ENCODE assay signal across 9 mouse cellular contexts in genomic region chr10:80611024-80611423, GRCm38 (mm10). TPM values are rescaled to one million over a fixed set of nuclear protein-coding genes. Genes with fewer than 3 reads are reported as not detected.
A peak's percentile ranks its signal among the peaks of the same experiment; 100 is the strongest.
DNase-seq lines count a peak whose midpoint lies in the region; ATAC-seq lines count a peak whose summit lies in the region.
"Had no signal": no experiment of that assay in that cellular context is flagged by ENCODE, and none has a peak within 500 bp of the region (broad histone marks: within the 10 kb centered on the region; RNA-seq: fewer than 3 reads in every experiment).

No protein-coding gene starts in this region.

- H3K9ac ChIP-seq in kidney, embryonic 15.5 days: no peak overlapping the region

- H3K4me1 ChIP-seq in kidney, embryonic 15.5 days: no peaks in the 10 kb centered on the region
- H3K4me1 ChIP-seq in megakaryocyte, embryonic 14.5 days: peaks cover 84% of the 10 kb centered on the region
- H3K4me1 ChIP-seq: embryonic facial prominence, embryonic 13.5 days had no signal

- H3K4me3 ChIP-seq in kidney, embryonic 15.5 days (replicated peaks): no peak overlapping the region
- H3K4me3 ChIP-seq in megakaryocyte, embryonic 14.5 days (replicated peaks): peak overlapping the region; percentile 77
- H3K4me3 ChIP-seq: embryonic facial prominence, embryonic 13.5 days had no signal

- WGBS in kidney, embryonic 15.5 days: 67% methylated on average over 4 of the region's 4 CpGs

- no peaks in the 10 kb centered on the region for H3K27me3 ChIP-seq in kidney, embryonic 15.5 days
- H3K27me3 ChIP-seq in megakaryocyte, embryonic 14.5 days (replicated peaks): no peaks in the 10 kb centered on the region
- H3K27me3 ChIP-seq: embryonic facial prominence, embryonic 13.5 days had no signal

- no peak for ATAC-seq in kidney, embryonic 15.5 days (replicated peaks; ENCODE audit: low FRiP score)

- H3K9me3 ChIP-seq in kidney, embryonic 15.5 days (replicated peaks): no peaks in the 10 kb centered on the region
- no peaks in the 10 kb centered on the region for H3K9me3 ChIP-seq in megakaryocyte, embryonic 14.5 days
- H3K9me3 ChIP-seq: embryonic facial prominence, embryonic 13.5 days had no signal

- H3K4me2 ChIP-seq in kidney, embryonic 15.5 days: no peak overlapping the region
- H3K4me2 ChIP-seq: embryonic facial prominence, embryonic 13.5 days had no signal

- H3K36me3 ChIP-seq in kidney, embryonic 15.5 days: peaks cover 83% of the 10 kb centered on the region
- H3K36me3 ChIP-seq in megakaryocyte, embryonic 14.5 days (replicated peaks; ENCODE audit: low read length): peaks cover 76% of the 10 kb centered on the region

- peak; percentile 70 for DNase-seq in kidney, adult 9 months
- peak; percentile 52 for DNase-seq in MN1 (ENCODE audit: low spot score)
- DNase-seq in cerebellum, postnatal 25 days: peak; percentile 60 to 69
- DNase-seq in kidney, postnatal 14 days: peak; percentile 70
- peak; percentile 79 to 88 for DNase-seq in thymus, postnatal 10 days (ENCODE audit: low spot score in 2 of 2)
- DNase-seq in c-Kit-positive CD71-positive TER-119-positive erythroid progenitor cells, embryonic 14.5 days (ENCODE audit: low spot score): no peak

- H3K27ac ChIP-seq in kidney, embryonic 15.5 days: no peak overlapping the region; the same call in 1 of the 2 replicates
- H3K27ac ChIP-seq: embryonic facial prominence, embryonic 13.5 days had no signal

RNA-seq across cellular contexts. Expression of gene Gm49322, which starts 5.2 kb away (rescaled TPM):
- polyA plus RNA-seq in kidney, embryonic 15.5 days (2015; fragmentation: Nextera tagmentation; extraction: Ambion mirVana): 4.5 and 5.3 TPM in 2 replicates
- polyA plus RNA-seq in megakaryocyte, embryonic 14.5 days (2012; ENCODE audit: insufficient read depth, low replicate concordance): not detected in 2 replicates

RNA-seq across cellular contexts. Expression of gene Adat3, which starts 8.3 kb away (rescaled TPM):
- polyA plus RNA-seq in kidney, embryonic 15.5 days (2015; fragmentation: Nextera tagmentation; extraction: Ambion mirVana): 7.0 and 8.6 TPM in 2 replicates
- polyA plus RNA-seq in megakaryocyte, embryonic 14.5 days (2012; ENCODE audit: insufficient read depth, low replicate concordance): 5.7 and 13.7 TPM in 2 replicates

RNA-seq across cellular contexts. Expression of gene Scamp4, which starts 8.4 kb away (rescaled TPM):
- polyA plus RNA-seq in kidney, embryonic 15.5 days (2015; fragmentation: Nextera tagmentation; extraction: Ambion mirVana): 93.5 and 107 TPM in 2 replicates
- 19.2 and 31.4 TPM in 2 replicates for polyA plus RNA-seq in megakaryocyte, embryonic 14.5 days (2012; ENCODE audit: insufficient read depth, low replicate concordance)

RNA-seq across cellular contexts. Expression of gene Csnk1g2, which starts 11.6 kb away (rescaled TPM):
- 156 and 183 TPM in 2 replicates for polyA plus RNA-seq in kidney, embryonic 15.5 days (2015; fragmentation: Nextera tagmentation; extraction: Ambion mirVana)
- polyA plus RNA-seq in megakaryocyte, embryonic 14.5 days (2012; ENCODE audit: insufficient read depth, low replicate concordance): 476 and 617 TPM in 2 replicates

RNA-seq across cellular contexts. Expression of gene Abhd17a, which starts 20.9 kb away (rescaled TPM):
- 93.5 and 95.4 TPM in 2 replicates for polyA plus RNA-seq in kidney, embryonic 15.5 days (2015; fragmentation: Nextera tagmentation; extraction: Ambion mirVana)
- 581 and 2,064 TPM in 2 replicates for polyA plus RNA-seq in megakaryocyte, embryonic 14.5 days (2012; ENCODE audit: insufficient read depth, low replicate concordance)
